Mouse (Mus musculus): ENCODE data around the gene Plod3. TPM values are rescaled to one million over a fixed set of nuclear protein-coding genes. Genes with fewer than 3 reads are reported as not detected.

Gene Plod3
- total RNA-seq, 2 experiments from 2014 or later: 32.5 to 39.6 TPM

- intact Hi-C loops (cut with DNase I): no loop called here
- DNase-seq (ENCODE audit: extremely low spot score in 1 of 2, low spot score in 2 of 2): no peak
Observed at GRCm38 (mm10) chr5:137041442-137041841, 54.6 kb downstream of the Plod3 start.

GRCm38 (mm10) chr5:137043997-137044396 lies 57.2 kb downstream of the Plod3 start:
- DNase-seq (ENCODE audit: extremely low spot score in 1 of 2, low spot score in 2 of 2): no peak
- intact Hi-C loops (cut with DNase I): no loop called here

- intact Hi-C loops (cut with DNase I): loop anchor here (5.0 kb wide), 1 partner anchor 57 kb away; no protein-coding TSS in a partner anchor
- peak; percentile 97 to 99 for DNase-seq (ENCODE audit: extremely low spot score in 1 of 2, low spot score in 2 of 2)
Observed at GRCm38 (mm10) chr5:137045402-137046323, 58.8 kb downstream of the Plod3 start, which contains the start of gene Ap1s1. TSS of gene Ap1s1 (minus strand) at chr5:137046135.

Small RNA genes lying within 50 kb of the gene (microRNA-seq; reads per million reads assigned to microRNA genes)
- 449 reads per million, percentile 70 among the genes with 10 or more reads in this experiment for gene Mir702

Other genes with a start within 250 kb of the Plod3 start
- gene Col26a1, start 103.8 kb upstream of the Plod3 start, total RNA-seq (2021): 10 to 100 TPM; 24.8 to 25.3 TPM
- gene Ift22, start 78.9 kb upstream of the Plod3 start, total RNA-seq (2021): 10 to 100 TPM; 88.2 to 88.9 TPM
- gene Fis1, start 33.7 kb upstream of the Plod3 start, total RNA-seq (2021): 100 to 1,000 TPM; 226 to 227 TPM
- gene Cldn15, start 20.4 kb upstream of the Plod3 start, total RNA-seq (2021): not detected
- 10 to 100 TPM; 77.5 to 84.5 TPM for gene Znhit1, start 1.0 kb downstream of the Plod3 start, total RNA-seq (2021)
- gene Vgf, start 39.4 kb downstream of the Plod3 start, total RNA-seq (2021): 100 to 1,000 TPM; 200 to 207 TPM
- gene Ap1s1, start 59.1 kb downstream of the Plod3 start, total RNA-seq (2021): 100 to 1,000 TPM; 228 to 230 TPM
- under 1 TPM; 0.71 to 0.97 TPM for gene Serpine1, start 85.2 kb downstream of the Plod3 start, total RNA-seq (2021)
- gene Trim56, start 129.2 kb downstream of the Plod3 start, total RNA-seq (2021): 1 to 10 TPM; 3.0 to 3.9 TPM
- not detected for gene Muc3, start 162.3 kb downstream of the Plod3 start, total RNA-seq (2021)
- 1 to 10 TPM; 2.7 to 3.8 TPM for gene Muc3a, start 225.4 kb downstream of the Plod3 start, total RNA-seq (2021)

Measured in left cerebral cortex, postnatal 10 days (tissue).